Mouse (Mus musculus) CD4-positive, CD25-positive, alpha-beta regulatory T cell, adult 9 weeks (primary cell): ENCODE measurements around the gene Grb10. TPM values are rescaled to one million over a fixed set of nuclear protein-coding genes. Genes with fewer than 3 reads are reported as not detected.

ENCODE experiments used
- polyA plus RNA-seq: library from polyadenylated mRNA; unstranded; fragments of 100-300 nt; shearing (Covaris generic); gene quantifications from one replicate; pipeline ENCODE4 v1.2.1, GENCODE M21; 2017

Grb10 gene
- polyA plus RNA-seq, result not detected

GRCm38 (mm10) chr11:12038470-12038985, at the start of gene Grb10:
TSS of gene Grb10 (minus strand) at chr11:12038683.

DNA sequence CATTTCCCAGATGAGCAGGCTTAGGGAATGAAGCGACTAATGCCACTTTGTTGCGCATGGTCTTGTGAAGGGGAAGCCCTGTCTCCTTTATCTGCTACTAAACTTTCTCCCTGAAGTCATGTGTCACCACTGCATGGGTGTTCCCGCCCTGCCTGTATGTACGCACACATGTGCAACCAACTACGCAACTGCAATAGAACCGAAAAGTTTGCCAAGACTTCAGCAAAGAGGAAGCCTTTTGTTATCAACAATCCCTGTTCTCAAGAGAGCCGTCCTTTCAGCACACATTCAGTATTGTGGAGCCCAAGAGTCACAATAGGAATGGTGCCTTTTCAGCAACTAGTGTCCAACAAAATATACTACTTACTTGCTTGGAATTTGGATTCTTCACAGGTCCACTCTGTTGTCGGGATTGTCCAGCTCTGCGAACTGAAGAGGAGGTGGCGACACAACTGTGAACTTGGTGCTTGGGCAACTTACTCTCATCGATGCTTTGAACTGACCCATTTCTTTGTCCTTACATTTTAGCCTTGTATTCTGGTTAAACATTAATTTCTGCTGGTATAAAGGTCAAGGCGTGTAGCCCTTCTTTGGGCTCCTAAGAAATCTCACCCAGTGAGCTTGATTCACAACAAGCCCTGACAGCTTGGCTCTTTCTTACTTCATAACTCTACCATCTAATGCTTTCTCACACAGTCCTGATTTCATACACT, 140.7 kb downstream of the Grb10 start, which contains the start of gene Ddc:
Gene Ddc, minus strand, starts transcription at position 500 of the 713 bp plus-strand sequence.

Other genes with a start within 250 kb of the Grb10 start
- 6.1 TPM for gene Fignl1, start 229.7 kb downstream of the Grb10 start, polyA plus RNA-seq
- 7.1 TPM for gene Ddc, start 140.5 kb downstream of the Grb10 start, polyA plus RNA-seq